ENCODE assay signal across 8 mouse cellular contexts in genomic region chr7:132658058-132658450, GRCm38 (mm10). TPM values are rescaled to one million over a fixed set of nuclear protein-coding genes. Genes with fewer than 3 reads are reported as not detected.
DNase-seq lines count a peak whose midpoint lies in the region; ATAC-seq lines count a peak whose summit lies in the region.

No protein-coding gene starts in this region.

- no peak overlapping the region for H3K4me2 ChIP-seq in midbrain, embryonic 11.5 days
- no peak overlapping the region for H3K4me2 ChIP-seq in midbrain, embryonic 13.5 days (replicated peaks)
- H3K4me2 ChIP-seq in heart, embryonic 13.5 days = peak overlapping the region; percentile 24

- H3K27ac ChIP-seq in midbrain, embryonic 11.5 days (ENCODE audit: low read depth, low read length) = no peak overlapping the region
- H3K27ac ChIP-seq in midbrain, embryonic 13.5 days = no peak overlapping the region
- peak overlapping the region; percentile 79 for H3K27ac ChIP-seq in heart, embryonic 13.5 days (replicated peaks)
- H3K27ac ChIP-seq in limb, embryonic 10.5 days = peak overlapping the region; percentile 65

- ATAC-seq in midbrain, embryonic 11.5 days (ENCODE audit: low FRiP score) = no peak
- ATAC-seq in midbrain, embryonic 13.5 days = no peak
- no peak for ATAC-seq in heart, embryonic 13.5 days (ENCODE audit: extremely low read depth, insufficient number of reproducible peaks, low FRiP score, low TSS enrichment)
- ATAC-seq in erythroid progenitor cell, adult 5-6 weeks (replicated peaks; ENCODE audit: low FRiP score, poor library complexity, severe bottlenecking) = no peak

- H3K27me3 ChIP-seq in midbrain, embryonic 11.5 days (ENCODE audit: control insufficient read depth, insufficient read depth, low read length) = no peaks in the 10 kb centered on the region
- peaks cover 6% of the 10 kb centered on the region; the same call in 1 of the 2 replicates for H3K27me3 ChIP-seq in midbrain, embryonic 13.5 days
- H3K27me3 ChIP-seq in heart, embryonic 13.5 days (replicated peaks) = no peaks in the 10 kb centered on the region
- H3K27me3 ChIP-seq in limb, embryonic 10.5 days (ENCODE audit: low read depth, poor library complexity, severe bottlenecking) = no peaks in the 10 kb centered on the region

- no peak overlapping the region for H3K9ac ChIP-seq in midbrain, embryonic 11.5 days (ENCODE audit: low read length)
- H3K9ac ChIP-seq in midbrain, embryonic 13.5 days (replicated peaks) = no peak overlapping the region
- peak overlapping the region; percentile 64; the same call in 1 of the 2 replicates for H3K9ac ChIP-seq in heart, embryonic 13.5 days

- DNase-seq in midbrain, embryonic 11.5 days (ENCODE audit: low spot score, missing footprints) = peak; percentile 84
- peak; percentile 54 for DNase-seq in limb, embryonic 10.5 days (ENCODE audit: low spot score)
- DNase-seq in yolk sac, embryonic 10.5 days (ENCODE audit: low spot score) = peak; percentile 42
- no peak for DNase-seq in adrenal gland, postnatal 10 days
- DNase-seq in adrenal gland, postnatal 4 days (ENCODE audit: low spot score in 2 of 2) = no peak

- no peak overlapping the region for H3K4me3 ChIP-seq in midbrain, embryonic 11.5 days (ENCODE audit: low read depth, low read length)
- H3K4me3 ChIP-seq in midbrain, embryonic 13.5 days (replicated peaks) = no peak overlapping the region
- no peak overlapping the region for H3K4me3 ChIP-seq in heart, embryonic 13.5 days
- no peak overlapping the region for H3K4me3 ChIP-seq in limb, embryonic 10.5 days

- WGBS in midbrain, embryonic 11.5 days = 13% methylated on average over 9 of the region's 9 CpGs
- WGBS in midbrain, embryonic 13.5 days = 16% methylated on average over 9 of the region's 9 CpGs
- WGBS in heart, embryonic 13.5 days = 8% methylated on average over 9 of the region's 9 CpGs
- WGBS in limb, embryonic 10.5 days = 16% methylated on average over 9 of the region's 9 CpGs

- peaks cover 12% of the 10 kb centered on the region for H3K4me1 ChIP-seq in midbrain, embryonic 11.5 days (ENCODE audit: control insufficient read depth, insufficient read depth, low read length)
- H3K4me1 ChIP-seq in midbrain, embryonic 13.5 days (replicated peaks) = peaks cover 32% of the 10 kb centered on the region
- H3K4me1 ChIP-seq in heart, embryonic 13.5 days = peaks cover 78% of the 10 kb centered on the region
- H3K4me1 ChIP-seq in limb, embryonic 10.5 days = peaks cover 57% of the 10 kb centered on the region

- no peaks in the 10 kb centered on the region for H3K36me3 ChIP-seq in midbrain, embryonic 11.5 days (ENCODE audit: control insufficient read depth, insufficient read depth, low read length)
- no peaks in the 10 kb centered on the region for H3K36me3 ChIP-seq in midbrain, embryonic 13.5 days
- H3K36me3 ChIP-seq in heart, embryonic 13.5 days = no peaks in the 10 kb centered on the region
- H3K36me3 ChIP-seq in limb, embryonic 10.5 days = no peaks in the 10 kb centered on the region

- H3K9me3 ChIP-seq in midbrain, embryonic 11.5 days (ENCODE audit: control insufficient read depth, low read length) = no peaks in the 10 kb centered on the region
- H3K9me3 ChIP-seq in midbrain, embryonic 13.5 days = no peaks in the 10 kb centered on the region
- no peaks in the 10 kb centered on the region for H3K9me3 ChIP-seq in heart, embryonic 13.5 days
- no peaks in the 10 kb centered on the region for H3K9me3 ChIP-seq in limb, embryonic 10.5 days (replicated peaks)

RNA-seq across cellular contexts. Expression of gene Lhpp, which starts 47.6 kb away (rescaled TPM):
- polyA plus RNA-seq in midbrain, embryonic 11.5 days (2014; fragmentation: Nextera tagmentation; extraction: Ambion mirVana) = 18.3 and 20.8 TPM in 2 replicates
- 21.0 and 21.2 TPM in 2 replicates for polyA plus RNA-seq in midbrain, embryonic 13.5 days (2015; fragmentation: Nextera tagmentation; extraction: Ambion mirVana)
- 25.5 and 28.9 TPM in 2 replicates for polyA plus RNA-seq in heart, embryonic 13.5 days (2015; fragmentation: Nextera tagmentation; extraction: Ambion mirVana)
- polyA plus RNA-seq in limb, embryonic 10.5 days (2016; fragmentation: Nextera tagmentation; extraction: Ambion mirVana) = 20.1 and 28.0 TPM in 2 replicates
- 10 to 100 TPM; 16.8 to 17.0 TPM for total RNA-seq in adrenal gland, postnatal 10 days (2021)
- 1.7 and 2.5 TPM in 2 replicates for total RNA-seq in erythroid progenitor cell, adult 5-6 weeks (2015; ENCODE audit: low replicate concordance)
- 1.8 and 3.6 TPM in 2 replicates for total RNA-seq in erythroid progenitor cell, adult 5-6 weeks (2017; ENCODE audit: low replicate concordance)
- 10 to 100 TPM; 18.7 to 18.9 TPM for total RNA-seq in adrenal gland, postnatal 4 days (2021)

RNA-seq across cellular contexts. Expression of gene Nkx1-2, which starts 58.6 kb away (rescaled TPM):
- polyA plus RNA-seq in midbrain, embryonic 11.5 days (2014; fragmentation: Nextera tagmentation; extraction: Ambion mirVana) = 4.4 and 4.5 TPM in 2 replicates
- polyA plus RNA-seq in midbrain, embryonic 13.5 days (2015; fragmentation: Nextera tagmentation; extraction: Ambion mirVana) = 0.82 and 0.97 TPM in 2 replicates
- 0.09 TPM in 1 of 2 replicates, not detected in the other for polyA plus RNA-seq in heart, embryonic 13.5 days (2015; fragmentation: Nextera tagmentation; extraction: Ambion mirVana)
- 0.09 TPM in 1 of 2 replicates, not detected in the other for polyA plus RNA-seq in limb, embryonic 10.5 days (2016; fragmentation: Nextera tagmentation; extraction: Ambion mirVana)
- total RNA-seq in adrenal gland, postnatal 10 days (2021) = under 1 TPM in 1 of 2 experiments, not detected in 1; 0.12 TPM
- not detected in 2 replicates for total RNA-seq in erythroid progenitor cell, adult 5-6 weeks (2015; ENCODE audit: low replicate concordance)
- total RNA-seq in erythroid progenitor cell, adult 5-6 weeks (2017; ENCODE audit: low replicate concordance) = not detected in 2 replicates
- total RNA-seq in adrenal gland, postnatal 4 days (2021) = not detected

Comparison
In these comparisons a context has a peak if more than half of its experiments do, and no peak if none do; other contexts are left out.
1. DNase-seq: peak in midbrain, embryonic 11.5 days (single experiment), limb, embryonic 10.5 days (single experiment) and yolk sac, embryonic 10.5 days (single experiment); none in adrenal gland, postnatal 10 days (single experiment) and adrenal gland, postnatal 4 days (0 of 2).
2. H3K27ac ChIP-seq: peak in heart, embryonic 13.5 days (single experiment) and limb, embryonic 10.5 days (single experiment); none in midbrain, embryonic 11.5 days (single experiment) and midbrain, embryonic 13.5 days (single experiment).